Mouse (Mus musculus): Measurements from ENCODE around the gene Terf2ip.

Gene Terf2ip

GRCm38 (mm10) chr8:112011816-112012242 lies 631 bp downstream of the Terf2ip start:
- peak; percentile 53 to 72 for DNase-seq

- DNase-seq = no peak
Observed at GRCm38 (mm10) chr8:112014936-112015335, 3.7 kb downstream of the Terf2ip start, which contains the start of gene Gm6793. TSS of gene Gm6793 (minus strand) at chr8:112015036.

GRCm38 (mm10) chr8:112029455-112029854 lies 18.3 kb downstream of the Terf2ip start:
- DNase-seq = no peak

GRCm38 (mm10) chr8:112030663-112031062 lies 19.5 kb downstream of the Terf2ip start:
- DNase-seq = no peak

GRCm38 (mm10) chr8:112033071-112033470 lies 21.9 kb downstream of the Terf2ip start:
- DNase-seq = no peak

- peak; percentile 46 to 55 for DNase-seq
Observed at GRCm38 (mm10) chr8:112034603-112035002, 23.4 kb downstream of the Terf2ip start.

- no peak for DNase-seq
Observed at GRCm38 (mm10) chr8:112037521-112037920, 26.3 kb downstream of the Terf2ip start.

GRCm38 (mm10) chr8:112045182-112045581 lies 34.0 kb downstream of the Terf2ip start:
- DNase-seq = peak in 1 of 2 experiments; percentile 16

GRCm38 (mm10) chr8:112045896-112046295 lies 34.7 kb downstream of the Terf2ip start:
- peak; percentile 67 to 89 for DNase-seq

- no peak for DNase-seq
Observed at GRCm38 (mm10) chr8:112048293-112048692, 37.1 kb downstream of the Terf2ip start.

GRCm38 (mm10) chr8:112049984-112050383 lies 38.8 kb downstream of the Terf2ip start:
- no peak for DNase-seq

- DNase-seq = peak in 1 of 2 experiments; percentile 5
Observed at GRCm38 (mm10) chr8:112051537-112051936, 40.3 kb downstream of the Terf2ip start.

GRCm38 (mm10) chr8:112054456-112054855 lies 43.3 kb downstream of the Terf2ip start:
- DNase-seq = no peak

GRCm38 (mm10) chr8:112061372-112061771 lies 50.2 kb downstream of the Terf2ip start:
- DNase-seq = peak; percentile 19 to 21
